ENCODE assay signal across 17 mouse cellular contexts in genomic region chr16:5130196-5130595, GRCm38 (mm10). TPM values are rescaled to one million over a fixed set of nuclear protein-coding genes. Genes with fewer than 3 reads are reported as not detected.
DNase-seq lines count a peak whose midpoint lies in the region; ATAC-seq and TF ChIP-seq lines count a peak whose summit lies in the region.
"Had no signal": no experiment of that assay in that cellular context is flagged by ENCODE, and none has a peak within 500 bp of the region (broad histone marks: within the 10 kb centered on the region; RNA-seq: fewer than 3 reads in every experiment).

No protein-coding gene starts in this region.

- no peaks in the 10 kb centered on the region for H3K9me3 ChIP-seq in lung, postnatal 0 days (ENCODE audit: low read length)
- no peaks in the 10 kb centered on the region for H3K9me3 ChIP-seq in stomach, embryonic 15.5 days
- H3K9me3 ChIP-seq: forebrain, embryonic 10.5 days; forebrain, embryonic 15.5 days; heart, embryonic 10.5 days; hindbrain, embryonic 13.5 days had no signal

- H3K4me1 ChIP-seq in lung, postnatal 0 days (ENCODE audit: insufficient read depth, low read depth, low read length), result peaks cover 4% of the 10 kb centered on the region; the same call in 1 of the 2 replicates
- H3K4me1 ChIP-seq in stomach, embryonic 15.5 days, result peaks cover 26% of the 10 kb centered on the region

- no peak for TF ChIP-seq EP300 in lung, postnatal 0 days (IDR thresholded peaks at IDR 0.05)

- peak overlapping the region; percentile 67; the same call in 1 of the 2 replicates for H3K4me2 ChIP-seq in lung, postnatal 0 days (replicated peaks; ENCODE audit: low read depth, low read length)
- peak overlapping the region; percentile 63; the same call in 1 of the 2 replicates for H3K4me2 ChIP-seq in stomach, embryonic 15.5 days
- H3K4me2 ChIP-seq: forebrain, embryonic 15.5 days; hindbrain, embryonic 13.5 days had no signal

- WGBS in lung, postnatal 0 days, result 38% methylated on average over 2 of the region's 2 CpGs
- WGBS in stomach, embryonic 15.5 days, result 30% methylated on average over 2 of the region's 2 CpGs

- H3K4me3 ChIP-seq in lung, postnatal 0 days (ENCODE audit: low read depth, low read length), result no peak overlapping the region
- H3K4me3 ChIP-seq in stomach, embryonic 15.5 days (replicated peaks), result no peak overlapping the region
- H3K4me3 ChIP-seq: erythroblast, embryonic 14.5 days; forebrain, embryonic 10.5 days; forebrain, embryonic 15.5 days; heart, embryonic 10.5 days; hindbrain, embryonic 13.5 days had no signal

- intact Hi-C loops in heart, postnatal 25 days (cut with DNase I), result no loop called here

- TF ChIP-seq CTCF in lung, postnatal 0 days (IDR thresholded peaks at IDR 0.05), result no peak

- no peak overlapping the region for H3K9ac ChIP-seq in lung, postnatal 0 days (replicated peaks; ENCODE audit: low read depth)
- H3K9ac ChIP-seq in stomach, embryonic 15.5 days, result no peak overlapping the region
- H3K9ac ChIP-seq: forebrain, embryonic 15.5 days; hindbrain, embryonic 13.5 days had no signal

- H3K27ac ChIP-seq in lung, postnatal 0 days (ENCODE audit: low read length), result no peak overlapping the region
- no peak overlapping the region for H3K27ac ChIP-seq in stomach, embryonic 15.5 days
- H3K27ac ChIP-seq: forebrain, embryonic 10.5 days; forebrain, embryonic 15.5 days; heart, embryonic 10.5 days; hindbrain, embryonic 13.5 days; hindbrain, postnatal 0 days had no signal

- H3K36me3 ChIP-seq in lung, postnatal 0 days (ENCODE audit: insufficient read depth, low read length), result no peaks in the 10 kb centered on the region
- no peaks in the 10 kb centered on the region for H3K36me3 ChIP-seq in stomach, embryonic 15.5 days
- H3K36me3 ChIP-seq: forebrain, embryonic 10.5 days; forebrain, embryonic 15.5 days; heart, embryonic 10.5 days; hindbrain, embryonic 13.5 days had no signal

- 0 out of 2 replicates have a peak, but pooled peaks cover 5% of the 10 kb centered on the region for H3K27me3 ChIP-seq in lung, postnatal 0 days (replicated peaks; ENCODE audit: insufficient read depth, low read length)
- peaks cover 35% of the 10 kb centered on the region for H3K27me3 ChIP-seq in stomach, embryonic 15.5 days (replicated peaks)

- no peak for ATAC-seq in lung, postnatal 0 days
- no peak for ATAC-seq in stomach, embryonic 15.5 days (ENCODE audit: insufficient read depth, low FRiP score, low read depth)
- ATAC-seq: forebrain, embryonic 15.5 days had no signal

- peak; percentile 84 for DNase-seq in heart, adult 11 months
- no peak for DNase-seq in heart, postnatal 25 days (ENCODE audit: low spot score)
- no peak for DNase-seq in lung, postnatal 0 days (ENCODE audit: low spot score)
- no peak for DNase-seq in lung, adult 18-20 months
- no peak for DNase-seq in cerebellum, adult 18-20 months
- DNase-seq in right cerebral cortex, postnatal 4 days, result no peak
- DNase-seq: cerebellum, adult 11 months; cerebellum, adult 9-11 months; cerebellum, postnatal 36 days had no signal

RNA-seq across cellular contexts. Expression of gene Ppl, which starts 2.0 kb away (rescaled TPM):
- total RNA-seq in heart, postnatal 25 days (2021), result 1 to 10 TPM; 3.8 to 5.0 TPM
- polyA plus RNA-seq in lung, postnatal 0 days (2015; fragmentation: Nextera tagmentation; extraction: Ambion mirVana), result 10.4 and 11.0 TPM in 2 replicates
- polyA plus RNA-seq in stomach, embryonic 15.5 days (2015; fragmentation: Nextera tagmentation; extraction: Ambion mirVana), result 15.5 and 28.2 TPM in 2 replicates
- total RNA-seq: hematopoietic stem cell, adult 5-6 weeks had no signal

RNA-seq across cellular contexts. Expression of gene Sec14l5, which starts 16.7 kb away (rescaled TPM):
- under 1 TPM; 0.70 to 0.86 TPM for total RNA-seq in heart, postnatal 25 days (2021)
- 0.20 and 0.27 TPM in 2 replicates for polyA plus RNA-seq in lung, postnatal 0 days (2015; fragmentation: Nextera tagmentation; extraction: Ambion mirVana)
- polyA plus RNA-seq in stomach, embryonic 15.5 days (2015; fragmentation: Nextera tagmentation; extraction: Ambion mirVana), result 0.05 and 0.14 TPM in 2 replicates
- total RNA-seq: hematopoietic stem cell, adult 5-6 weeks had no signal
- polyA plus RNA-seq: erythroblast, embryonic 14.5 days; heart, embryonic 10.5 days had no signal
